Mouse (Mus musculus): ENCODE data around the gene Abhd2.
A peak's percentile ranks its signal among the peaks of the same experiment; 100 is the strongest.
"Not testable (repeated sequence)": the region's sequence is repeated elsewhere in the genome, so short reads cannot be mapped to it uniquely, and the experiment has no call there.

The Abhd2 gene

DNA sequence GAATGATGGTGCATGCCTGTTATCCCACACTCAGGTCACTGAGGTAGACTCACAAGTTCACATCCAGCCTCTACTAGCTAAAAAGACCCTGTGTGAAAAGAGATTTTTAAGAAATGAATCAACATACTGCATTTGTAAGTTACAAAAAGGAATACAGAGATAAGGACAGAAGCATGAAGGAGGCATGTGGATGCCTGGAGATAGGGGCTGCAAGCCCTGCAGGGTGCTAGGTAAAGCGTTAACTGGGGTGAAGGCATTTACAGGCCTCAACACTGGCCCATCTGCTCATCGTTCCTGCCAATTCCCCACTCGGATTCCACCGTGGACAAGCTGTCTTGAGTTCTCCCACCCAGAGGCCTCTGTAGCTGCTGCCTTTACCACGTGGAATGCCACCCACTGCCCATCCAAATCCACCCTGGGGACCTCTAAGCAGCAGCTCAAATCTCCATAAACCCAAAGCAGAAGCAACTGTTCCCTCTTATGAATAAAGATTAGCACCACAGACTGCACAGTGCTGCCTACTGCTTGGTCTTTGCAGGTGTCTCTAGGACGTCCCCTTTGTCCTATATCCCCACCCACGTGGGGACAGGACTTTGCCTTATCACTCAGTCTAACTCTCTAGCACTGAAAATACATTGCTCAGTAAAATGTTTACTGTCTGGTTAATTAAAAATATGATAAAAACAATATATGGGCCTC, 5.2 kb upstream of the Abhd2 start:
- no peak for DNase-seq (ENCODE audit: low spot score)

DNA sequence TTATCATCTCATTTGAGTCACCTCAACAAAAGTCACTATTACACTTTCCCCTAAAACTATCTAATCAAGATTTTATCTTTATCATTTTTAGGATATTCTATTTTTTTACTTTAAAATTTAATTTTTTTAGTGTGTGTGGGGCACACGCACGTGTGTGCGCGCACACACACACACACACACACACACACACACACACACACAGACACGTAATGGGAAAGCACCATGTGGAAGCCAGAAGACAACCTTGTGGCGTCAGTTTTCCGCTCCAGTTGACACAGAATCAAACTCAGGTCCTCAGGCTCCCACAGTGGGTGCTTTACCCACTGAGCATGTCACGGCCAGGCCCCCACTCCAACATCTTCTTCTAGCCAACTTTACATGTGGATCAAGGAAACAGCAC, 4.1 kb upstream of the Abhd2 start:
- no peak for DNase-seq (ENCODE audit: low spot score)

DNA sequence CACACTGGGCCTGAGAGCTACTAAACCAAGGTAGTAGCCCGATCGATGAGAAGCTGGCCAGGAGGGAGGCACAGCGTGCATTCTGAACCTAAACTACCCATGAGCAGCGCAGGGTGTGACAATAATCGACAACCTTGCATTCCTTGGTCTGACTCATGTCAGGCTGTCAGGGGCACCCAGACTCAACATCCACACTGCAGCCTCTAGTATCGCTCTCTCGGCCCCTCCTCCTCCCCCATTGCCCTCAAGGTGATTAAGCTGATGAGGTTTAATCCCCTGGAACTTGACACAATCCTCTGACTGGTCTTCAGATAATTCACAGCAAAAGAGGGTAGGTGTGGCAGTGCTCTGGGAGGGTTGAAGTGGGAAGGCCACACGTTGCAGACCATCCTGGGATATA, 3.6 kb upstream of the Abhd2 start:
- DNase-seq (ENCODE audit: low spot score), result no peak

DNA sequence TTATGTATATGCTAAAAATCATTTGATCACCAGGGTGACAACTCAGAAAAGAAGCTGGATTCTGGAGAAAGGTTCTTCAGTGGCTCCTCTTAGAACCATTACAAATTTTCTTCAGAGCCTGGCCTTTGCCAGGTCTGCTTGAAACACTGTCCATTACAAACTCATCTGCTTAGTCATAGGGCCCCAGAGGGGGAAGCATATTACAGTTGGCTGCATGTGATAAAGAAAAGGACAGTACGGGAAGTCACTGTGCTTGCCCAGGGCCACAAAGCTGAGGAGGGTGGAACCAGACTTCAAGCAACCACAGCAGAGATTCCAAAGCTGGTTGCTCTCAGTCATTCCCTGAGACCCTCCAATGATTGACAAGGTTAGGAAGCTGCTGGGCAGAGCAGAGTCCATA, 3.1 kb upstream of the Abhd2 start:
- no peak for DNase-seq (ENCODE audit: low spot score)

DNA sequence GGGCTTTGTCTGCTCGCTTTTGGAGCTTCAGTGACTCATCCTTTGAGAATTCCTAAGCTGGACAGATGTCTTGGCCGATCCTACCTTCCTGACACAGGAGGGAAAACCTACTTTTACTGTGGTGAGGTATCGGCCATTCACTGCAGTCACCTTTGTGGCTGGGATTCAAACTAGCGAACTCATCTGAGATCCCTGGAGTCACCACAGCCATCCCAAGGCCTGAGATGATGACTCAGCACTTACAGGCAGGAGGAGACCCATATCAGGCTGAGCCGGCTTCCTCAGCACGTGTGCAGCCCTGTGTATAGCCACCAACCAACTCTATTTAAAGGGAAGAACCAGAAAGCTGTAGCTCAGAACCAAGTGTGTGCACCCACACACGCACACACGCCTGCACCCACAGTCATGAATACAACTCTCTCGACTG, 2.0 kb upstream of the Abhd2 start:
- peak; percentile 73 for DNase-seq (ENCODE audit: low spot score)

DNA sequence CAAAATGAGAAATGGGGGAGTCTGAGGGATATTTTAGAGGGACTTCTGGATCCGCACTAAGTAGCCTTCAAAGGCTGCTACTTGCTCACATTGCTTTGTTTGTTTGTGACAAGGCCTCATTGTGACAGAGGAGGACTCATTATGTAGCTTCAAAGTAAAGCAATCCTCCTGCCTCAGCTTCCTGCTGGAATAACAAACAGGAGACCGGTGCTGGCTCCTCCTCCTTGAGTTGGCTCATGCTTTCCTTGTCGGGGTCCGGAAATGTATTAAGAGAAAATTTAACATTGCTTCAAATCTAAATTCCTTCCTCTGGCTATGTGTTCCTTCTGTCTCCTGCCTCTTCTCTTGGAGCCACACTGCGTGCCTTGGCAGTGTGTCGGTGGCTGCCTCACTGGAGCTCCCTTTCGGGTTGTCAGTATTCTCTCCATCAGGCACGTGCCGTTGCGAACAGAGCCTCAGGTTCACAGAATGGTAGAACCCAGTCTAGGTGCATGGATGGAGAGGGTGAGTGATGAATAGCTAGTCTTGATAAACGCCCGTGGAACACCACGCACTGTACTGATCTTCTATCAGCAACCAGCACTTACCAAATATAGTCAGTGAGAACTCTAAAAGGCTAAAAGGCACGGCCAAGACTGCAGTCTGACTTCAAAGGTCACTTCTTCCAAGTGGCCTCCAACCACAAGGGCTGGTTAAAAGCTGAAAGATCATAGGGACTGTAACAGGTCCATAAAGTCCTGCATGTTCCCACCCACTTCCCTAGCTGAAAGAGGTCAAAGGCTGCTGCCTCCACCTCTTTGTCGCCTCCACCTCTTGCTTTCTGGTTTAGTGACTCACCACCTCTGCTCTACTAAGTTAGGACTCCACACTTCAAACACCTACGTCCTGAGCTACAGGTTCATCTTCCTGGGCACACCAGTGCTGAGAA, 874 bp upstream of the Abhd2 start:
- no peak for DNase-seq (ENCODE audit: low spot score)

DNA sequence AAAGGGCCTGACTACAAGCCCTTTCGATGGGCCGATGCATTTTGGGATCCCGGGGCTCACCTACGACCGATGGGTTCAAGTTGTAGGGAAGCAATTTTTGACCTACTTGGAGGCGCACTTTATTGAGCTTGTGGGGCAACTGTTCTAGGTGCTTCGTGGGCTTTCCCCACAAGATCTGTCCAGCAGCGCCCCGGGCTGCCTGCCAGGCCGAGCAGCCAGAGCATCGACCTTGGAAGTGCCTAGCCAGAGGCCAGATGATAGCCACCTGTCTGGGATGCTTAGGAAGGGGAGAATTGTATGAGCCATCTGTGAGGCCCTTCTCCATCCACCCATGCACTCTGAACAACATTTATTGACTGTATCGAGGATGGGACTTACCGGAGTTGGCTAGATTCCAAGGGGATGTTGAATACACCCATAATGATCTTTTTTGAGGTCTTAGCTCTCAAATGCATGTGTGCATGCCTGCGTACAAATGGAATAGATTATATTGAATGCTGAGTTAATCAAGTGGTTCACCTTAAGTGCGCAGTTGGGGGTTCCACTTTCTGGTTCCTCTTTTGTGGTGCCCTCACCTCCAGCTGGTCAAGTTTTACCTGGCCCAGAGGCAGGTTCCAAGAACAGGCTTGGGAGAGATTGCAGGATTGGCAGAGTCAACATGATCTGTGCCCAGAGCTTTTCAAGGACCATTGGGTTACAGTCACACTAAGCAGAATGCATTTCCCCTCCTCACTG, 906 bp downstream of the Abhd2 start:
- no peak for DNase-seq (ENCODE audit: low spot score)

DNA sequence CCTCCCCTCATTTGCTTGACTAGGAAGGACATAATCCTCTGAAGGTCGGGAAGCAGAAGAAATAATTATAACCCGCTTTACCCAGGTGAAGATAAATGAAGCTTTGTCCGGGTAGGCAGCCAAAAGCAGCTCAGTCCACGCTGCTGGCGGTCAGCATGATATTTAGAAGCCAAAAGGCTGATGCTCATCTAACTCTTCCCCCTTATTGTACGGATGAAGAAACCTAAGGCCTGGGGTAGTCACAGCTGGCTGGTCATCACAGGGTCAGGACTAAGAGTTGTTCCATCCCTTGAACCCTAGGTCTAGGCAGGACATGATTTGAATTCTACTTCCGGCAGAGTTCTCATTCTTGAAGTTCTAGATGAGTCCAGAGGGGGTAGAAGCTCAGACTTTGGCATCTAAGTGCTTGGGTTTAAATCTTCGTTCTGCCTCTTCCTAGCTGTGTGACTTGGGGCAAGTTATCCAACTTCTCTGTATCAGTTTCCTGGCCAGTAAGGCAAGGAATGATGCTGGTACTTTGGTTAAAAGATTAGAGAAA, 1.5 kb downstream of the Abhd2 start:
- no peak for DNase-seq (ENCODE audit: low spot score)

DNA sequence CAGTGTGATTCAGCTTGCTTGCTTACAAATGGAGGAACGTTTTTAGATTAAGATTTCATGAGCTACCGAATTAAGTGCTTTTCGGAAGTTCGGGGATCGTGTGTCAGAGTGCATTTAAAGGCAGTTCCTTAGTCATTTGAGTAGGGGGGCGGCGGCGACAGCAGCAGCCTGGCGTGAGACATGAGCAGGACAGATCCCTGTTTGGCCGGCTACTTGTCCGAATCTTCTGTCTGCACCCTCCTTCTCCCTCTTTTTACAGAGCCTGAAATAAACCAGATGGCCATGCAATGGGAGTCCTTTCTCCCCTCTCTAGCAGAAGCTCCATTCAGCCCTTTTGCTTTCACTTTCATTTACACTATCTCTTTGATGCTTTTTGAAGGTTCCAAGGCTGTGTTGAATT, 2.3 kb downstream of the Abhd2 start:
- no peak for DNase-seq (ENCODE audit: low spot score)

DNA sequence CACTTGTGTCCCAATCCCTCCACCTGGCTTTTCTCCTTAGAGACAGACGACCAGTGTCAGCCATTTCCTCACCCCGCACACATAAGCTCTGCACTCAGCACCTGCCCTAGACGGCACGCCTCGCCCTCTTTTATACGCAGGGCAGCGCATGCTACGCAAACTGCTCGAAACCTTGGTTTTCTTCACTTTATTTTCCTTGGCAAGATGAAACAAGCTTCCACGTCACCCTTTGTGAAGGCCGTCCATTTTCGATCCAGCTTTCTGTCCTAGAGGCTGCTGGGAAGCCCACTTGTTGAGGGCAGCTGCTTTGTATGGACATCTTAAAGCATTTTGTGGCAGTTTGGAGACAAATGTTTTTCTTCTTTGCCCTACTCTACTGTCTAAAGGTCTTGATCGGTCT, 5.4 kb downstream of the Abhd2 start:
- no peak for DNase-seq (ENCODE audit: low spot score)

DNA sequence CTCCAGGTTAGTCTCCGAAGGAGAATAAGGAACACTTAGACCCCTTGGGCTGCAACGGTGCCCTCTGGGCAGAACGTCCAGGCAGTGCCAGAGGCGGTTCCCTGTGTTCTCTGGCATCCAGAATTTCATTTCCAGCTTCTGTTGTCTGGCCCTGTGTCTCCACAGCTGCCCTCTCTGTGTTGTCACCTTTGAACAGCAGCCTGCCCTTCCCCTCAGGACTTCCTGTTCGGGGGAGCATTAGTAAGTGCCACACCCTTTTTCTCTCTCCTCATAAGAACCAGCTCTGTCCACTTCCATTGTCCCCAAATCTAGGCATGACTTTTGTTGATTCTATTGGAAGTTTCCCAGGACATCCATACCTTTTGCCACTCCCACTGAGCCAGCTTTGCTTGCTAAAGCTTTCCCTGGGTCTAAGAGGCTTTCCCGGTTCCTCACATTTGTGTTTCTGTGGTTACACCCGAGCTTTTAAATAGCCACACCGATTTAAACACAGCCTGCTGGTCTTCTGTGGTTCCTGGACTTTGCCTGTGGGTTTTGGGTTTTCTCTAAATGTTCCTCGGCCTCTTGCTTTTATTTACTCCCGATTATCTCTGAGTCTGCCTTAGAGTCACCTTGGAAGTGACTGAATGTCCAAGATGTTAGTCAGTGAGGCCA, 6.5 kb downstream of the Abhd2 start:
- no peak for DNase-seq (ENCODE audit: low spot score)

DNA sequence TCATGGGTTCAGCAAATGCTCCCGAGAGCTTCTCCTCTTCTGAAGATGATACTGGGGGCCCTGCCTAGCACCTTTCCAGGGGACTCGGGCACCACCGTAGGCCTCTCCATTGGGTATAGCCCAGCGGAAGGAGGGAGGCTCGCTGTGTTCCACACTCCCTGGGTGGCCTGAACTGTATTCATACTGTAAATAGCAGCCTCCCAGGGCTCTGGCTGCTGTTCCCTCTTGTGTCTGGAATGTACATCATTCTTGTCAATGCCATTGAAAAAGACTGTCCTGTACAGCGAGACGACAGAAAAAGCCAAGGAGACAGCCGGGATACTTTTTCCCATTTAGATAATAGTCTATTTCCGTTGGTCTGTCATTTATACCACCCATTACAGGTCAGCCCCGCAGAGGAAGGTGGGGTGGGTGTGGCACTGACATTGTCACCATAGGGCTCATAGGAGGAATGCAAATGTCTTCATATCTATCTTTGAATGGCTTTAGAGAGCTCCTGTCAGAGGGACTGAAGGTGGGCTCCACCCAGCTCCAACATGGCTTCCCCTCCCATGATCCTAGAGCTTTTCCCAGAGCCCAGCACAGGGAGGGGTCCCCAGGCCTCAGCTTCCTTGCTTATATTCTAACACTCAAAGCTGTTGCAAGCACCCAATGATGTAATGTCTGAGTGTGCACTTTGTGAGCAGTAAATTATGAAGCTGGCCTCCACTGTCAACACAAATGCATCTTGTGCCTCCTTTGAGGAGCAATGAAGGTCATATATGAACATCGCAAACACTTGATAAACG, 10.1 kb downstream of the Abhd2 start:
- DNase-seq (ENCODE audit: low spot score), result no peak

DNA sequence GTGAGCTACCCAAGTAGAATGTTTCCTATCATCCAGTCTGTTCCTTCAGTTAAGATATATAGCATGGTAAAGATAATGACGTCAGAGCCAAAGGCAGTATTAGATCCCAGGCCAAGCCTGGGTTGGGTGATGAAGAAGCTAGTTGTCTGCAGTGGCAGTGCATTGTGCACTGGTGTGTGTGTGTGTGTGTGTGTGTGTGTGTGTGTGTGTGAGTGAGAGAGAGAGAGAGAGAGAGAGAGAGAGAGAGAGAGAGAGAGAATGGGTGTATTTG, 10.6 kb downstream of the Abhd2 start:
- DNase-seq (ENCODE audit: low spot score), result not testable (repeated sequence)

DNA sequence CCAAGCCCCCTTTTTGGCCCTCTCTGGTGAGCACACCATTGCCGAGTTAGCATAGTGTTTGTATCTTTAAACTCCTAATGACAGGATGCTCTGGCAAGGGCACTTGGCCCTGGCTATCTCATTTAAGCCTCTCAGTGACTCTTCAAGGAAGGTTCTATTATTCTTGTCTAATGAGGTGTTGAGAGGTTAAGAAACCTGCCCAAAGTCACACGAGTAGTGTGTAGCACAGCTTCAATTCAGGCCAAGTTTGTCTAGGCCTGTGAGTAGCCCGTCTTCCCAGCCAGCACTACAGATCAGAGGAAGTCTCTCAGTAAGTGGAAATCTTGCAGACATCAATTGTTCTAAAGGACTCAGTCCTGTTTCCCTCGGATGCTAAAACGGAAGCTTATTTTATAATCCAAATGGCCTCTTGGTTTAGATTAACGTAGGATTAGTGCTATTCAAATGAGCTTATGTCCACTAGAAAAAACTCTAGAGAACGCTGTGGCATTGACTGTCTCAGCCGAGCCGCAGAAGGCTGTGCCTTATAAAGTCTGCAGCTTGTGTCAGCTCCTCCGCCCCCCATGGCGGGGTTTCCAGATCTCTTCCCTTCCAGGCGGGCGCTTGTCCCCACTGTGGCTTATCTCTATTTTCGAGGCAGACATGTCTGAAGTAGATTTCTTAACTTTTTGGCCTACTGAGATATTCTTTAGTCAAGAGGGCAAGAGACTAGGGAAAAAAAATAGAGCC, 11.3 kb downstream of the Abhd2 start:
- no peak for DNase-seq (ENCODE audit: low spot score)

DNA sequence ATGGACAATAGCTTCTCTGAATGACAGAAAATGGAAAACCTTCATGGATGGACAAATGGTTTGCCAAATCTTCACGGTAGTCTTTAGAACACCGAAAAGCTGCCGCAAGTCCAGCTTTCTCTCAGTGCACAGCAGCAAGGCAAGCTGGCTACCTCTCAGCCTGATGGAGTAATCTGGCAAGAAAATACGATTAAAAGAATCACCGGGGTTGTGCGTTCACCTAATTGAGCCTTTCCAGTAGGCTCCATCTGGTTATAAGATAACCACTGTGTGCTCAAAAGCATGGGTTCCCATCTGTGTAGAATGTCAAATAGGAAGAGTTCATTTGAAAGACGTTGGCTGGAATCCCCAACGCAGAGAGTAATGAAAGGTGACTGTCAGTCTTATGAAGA, 11.9 kb downstream of the Abhd2 start:
- DNase-seq (ENCODE audit: low spot score), result no peak

DNA sequence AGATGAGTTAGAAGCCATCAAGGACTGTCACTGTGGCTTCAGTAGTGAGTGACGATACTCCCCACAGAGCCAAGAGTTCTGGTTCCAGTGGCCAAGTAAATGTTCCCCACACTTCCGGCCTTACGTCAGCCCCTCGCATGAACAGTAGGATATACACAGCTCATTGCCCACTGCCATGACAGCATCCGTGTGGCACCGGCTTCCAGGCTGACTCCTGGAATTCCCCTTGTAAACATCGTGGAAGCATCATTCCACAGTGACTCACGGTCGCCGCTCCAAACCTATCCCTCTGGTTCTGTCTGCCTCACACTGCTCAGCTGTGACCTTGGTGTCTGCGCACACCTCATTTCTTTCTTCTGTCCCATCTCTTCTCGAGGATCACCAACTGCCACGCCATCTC, 12.4 kb downstream of the Abhd2 start:
- no peak for DNase-seq (ENCODE audit: low spot score)

DNA sequence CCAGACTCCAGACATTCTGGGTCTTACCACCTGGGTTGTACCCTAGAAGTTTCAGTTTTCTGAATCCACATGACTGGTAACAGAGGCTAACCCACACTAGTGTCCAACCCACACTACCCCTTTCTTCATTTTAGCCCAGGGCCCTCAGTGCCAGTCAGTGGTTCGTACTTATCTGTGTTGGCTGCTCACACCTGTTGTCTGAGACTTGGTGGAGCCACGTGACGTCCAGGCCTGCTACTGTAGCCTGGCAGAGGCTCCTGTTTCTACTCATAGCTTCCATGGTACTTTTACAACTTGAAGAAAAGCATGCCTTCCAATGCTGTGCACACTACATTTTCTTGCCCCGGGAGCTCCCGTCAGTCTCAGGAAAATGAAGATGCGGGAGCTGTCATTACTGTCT, 14.2 kb downstream of the Abhd2 start:
- no peak for DNase-seq (ENCODE audit: low spot score)

DNA sequence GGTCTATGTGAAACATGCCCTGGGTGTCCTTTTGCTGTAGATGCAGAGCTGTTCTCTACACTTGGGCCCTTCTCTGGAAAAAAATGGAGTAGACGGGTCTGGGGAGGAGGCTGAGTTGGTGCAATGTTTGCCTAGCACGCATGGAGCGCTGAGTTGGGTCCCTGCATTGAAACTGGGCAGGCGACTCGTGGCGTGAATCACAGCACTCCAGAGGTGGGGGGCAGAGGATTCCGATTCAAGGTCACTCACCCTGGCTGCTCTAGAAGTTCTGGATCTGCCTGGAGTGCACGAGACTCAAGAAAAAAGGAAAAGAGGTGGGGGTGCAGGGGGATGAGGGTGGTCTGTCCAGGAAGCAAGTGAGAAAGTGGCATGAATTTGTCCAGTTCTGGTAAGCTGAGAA, 14.9 kb downstream of the Abhd2 start:
- no peak for DNase-seq (ENCODE audit: low spot score)

DNA sequence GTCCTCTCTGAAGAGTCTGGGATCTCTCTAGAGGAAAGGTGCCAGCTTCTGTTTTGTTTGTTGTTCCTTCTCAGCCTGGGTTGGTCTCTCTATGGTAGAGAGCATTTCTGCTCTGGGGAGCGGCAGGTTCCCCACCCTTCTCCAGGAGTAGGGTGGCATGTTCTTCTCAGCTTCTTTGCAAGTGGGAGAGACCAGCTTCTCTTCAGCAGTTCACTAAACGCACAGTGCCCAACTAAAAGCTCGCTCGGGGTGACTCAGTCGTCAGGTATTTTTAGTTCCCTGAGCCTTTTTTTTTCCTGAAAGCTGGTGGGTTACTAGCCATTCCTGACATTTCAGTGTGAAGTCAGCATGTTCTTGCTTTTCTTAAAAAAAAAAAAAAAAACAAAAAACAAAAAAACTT, 15.4 kb downstream of the Abhd2 start:
- no peak for DNase-seq (ENCODE audit: low spot score)

DNA sequence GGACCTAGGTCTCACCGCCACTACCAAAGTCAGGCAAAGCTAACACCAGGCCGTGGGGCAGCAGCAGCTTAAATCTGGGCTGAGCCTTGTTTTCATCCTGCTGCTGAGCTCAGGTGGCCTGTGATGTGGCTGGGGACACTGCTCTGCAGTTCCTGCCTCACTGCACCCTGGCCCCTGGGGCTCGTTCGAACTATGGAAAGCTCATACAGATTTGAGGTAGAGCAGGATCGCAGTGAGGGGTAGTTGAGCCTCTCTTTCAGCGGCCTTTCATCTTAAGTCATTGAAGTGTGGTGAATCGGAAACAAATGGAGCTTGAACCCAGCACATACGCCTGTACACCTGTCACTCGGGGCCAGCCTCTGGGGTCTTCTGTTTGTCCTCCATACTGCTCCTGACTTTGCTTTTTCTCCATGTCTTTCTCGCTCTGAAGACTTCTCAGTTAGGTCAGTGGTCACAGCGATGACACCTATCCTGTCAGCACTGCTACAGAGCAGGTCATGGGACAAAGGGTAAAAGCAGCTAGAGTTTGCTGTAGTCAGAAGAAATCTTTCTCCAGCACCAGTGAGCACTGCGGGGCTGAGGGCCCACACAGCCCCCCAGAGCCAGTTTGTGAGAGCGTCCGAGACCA, 20.7 kb downstream of the Abhd2 start:
- no peak for DNase-seq (ENCODE audit: low spot score)
